Mouse (Mus musculus) hindbrain, embryonic 12.5 days (tissue): ENCODE data around the gene 4933434E20Rik. TPM values are rescaled to one million over a fixed set of nuclear protein-coding genes. Genes with fewer than 3 reads are reported as not detected.

Source experiments
- ATAC-seq: fragments of 200-750 bp; cut with Nextera tagmentation; 2 replicates; pipeline ENCODE4 v1.8.0; 2017; ENCODE audit warnings: moderate TSS enrichment; ENCODE audit not compliant: low FRiP score
- H3K27ac ChIP-seq: fragments of 300-500 bp; sonication (generic); 2 replicates; pipeline ENCODE4 v1.5.1; 2016; ENCODE audit warnings: mild to moderate bottlenecking
- H3K27me3 ChIP-seq: fragments of 300-500 bp; sonication (generic); 2 replicates; pipeline ENCODE4 v1.6.1; 2016; ENCODE audit warnings: mild to moderate bottlenecking
- H3K36me3 ChIP-seq: fragments of 300-500 bp; sonication (generic); 2 replicates; pipeline ENCODE4 v1.6.1; 2016; ENCODE audit warnings: mild to moderate bottlenecking
- H3K4me1 ChIP-seq: fragments of 300-500 bp; sonication (generic); 2 replicates; pipeline ENCODE4 v1.6.1; 2016
- H3K4me2 ChIP-seq: fragments of 300-500 bp; sonication (generic); replicated peaks from 2 replicates; pipeline ENCODE4 v1.6.1; 2016; ENCODE audit warnings: mild to moderate bottlenecking
- H3K4me3 ChIP-seq: fragments of 300-500 bp; sonication (generic); 2 replicates; pipeline ENCODE4 v1.5.1; 2016; ENCODE audit warnings: mild to moderate bottlenecking
- H3K9ac ChIP-seq: fragments of 300-500 bp; sonication (generic); 2 replicates; pipeline ENCODE4 v1.6.1; 2016; ENCODE audit warnings: mild to moderate bottlenecking, moderate library complexity
- H3K9me3 ChIP-seq: fragments of 300-500 bp; sonication (generic); replicated peaks from 2 replicates; pipeline ENCODE4 v1.6.1; 2016; ENCODE audit warnings: mild to moderate bottlenecking
- WGBS: fragments of 180-500 bp; shearing (Covaris S2); methylation state at CpG from one replicate; pipeline ENCODE4 v1.1.7; 2016; 5-methylcytosine and 5-hydroxymethylcytosine counted together
- polyA plus RNA-seq: library from polyadenylated mRNA; unstranded; fragments of >200 nt; fragmentation: Nextera tagmentation; extraction: Ambion mirVana; gene quantifications from 2 replicates; pipeline ENCODE4 v1.2.1, GENCODE M21; 2016

The 4933434E20Rik gene
- 187 and 198 TPM in 2 replicates for polyA plus RNA-seq

DNA sequence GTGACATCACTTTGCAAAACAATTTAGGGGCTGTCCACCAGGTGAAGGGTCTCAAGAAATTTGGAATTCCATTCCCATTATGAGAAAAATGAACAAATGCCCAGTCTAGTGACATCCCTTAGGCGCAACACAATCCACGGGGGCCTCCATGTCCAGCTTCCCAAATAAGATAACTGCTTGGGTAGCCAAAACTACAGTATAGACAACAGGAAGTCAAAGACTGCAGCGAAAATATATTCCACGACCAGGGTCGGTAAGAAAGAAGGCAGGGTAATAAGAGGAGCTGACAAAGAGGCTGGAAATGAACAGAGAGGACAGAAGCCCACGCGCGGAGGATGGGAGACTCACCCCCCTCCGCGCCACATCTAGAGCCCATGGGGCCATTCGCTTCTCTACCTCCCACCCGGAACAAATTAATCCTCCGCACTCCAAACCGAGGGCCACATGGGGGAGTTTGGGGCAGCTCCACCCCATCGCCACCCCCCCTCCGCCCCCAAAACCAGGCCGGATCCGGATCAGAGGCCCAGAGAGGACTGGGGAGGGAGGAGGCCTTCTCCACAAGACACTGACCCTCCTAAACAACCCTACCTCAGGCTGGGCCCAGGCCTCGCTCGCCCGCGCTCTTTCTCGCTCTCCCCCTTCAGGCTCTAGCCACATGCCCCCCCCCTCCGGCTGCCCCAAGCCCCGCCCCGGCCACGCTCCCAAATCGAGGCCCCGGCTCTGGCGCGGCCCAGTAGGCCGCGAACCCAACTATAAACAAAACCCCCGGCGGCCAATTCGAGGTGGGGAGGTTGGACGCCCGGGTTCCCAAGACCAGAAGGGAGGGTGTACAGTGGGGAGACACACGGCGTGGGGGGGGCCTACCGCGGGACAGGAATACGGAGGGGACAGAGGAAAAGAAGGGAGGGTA lies at the start of gene 4933434E20Rik:
4933434E20Rik (plus strand) TSS at position 196 of the 910 bp plus-strand sequence.
- peak within 1 kb of the TSS; percentile 95 for H3K27ac ChIP-seq
- peak within 1 kb of the TSS; percentile 98 for H3K9ac ChIP-seq
- no peaks in the 10 kb centered on the region for H3K9me3 ChIP-seq
- H3K36me3 ChIP-seq: peaks cover 28% of the 10 kb centered on the region
- under 1% methylated on average over 43 of the region's 43 CpGs for WGBS
- H3K4me3 ChIP-seq: peak within 1 kb of the TSS; percentile 89
- no peaks in the 10 kb centered on the region for H3K27me3 ChIP-seq
- peak within 1 kb of the TSS; percentile 71 for H3K4me2 ChIP-seq
- peaks cover 27% of the 10 kb centered on the region for H3K4me1 ChIP-seq
- peak; percentile 79 for ATAC-seq

DNA sequence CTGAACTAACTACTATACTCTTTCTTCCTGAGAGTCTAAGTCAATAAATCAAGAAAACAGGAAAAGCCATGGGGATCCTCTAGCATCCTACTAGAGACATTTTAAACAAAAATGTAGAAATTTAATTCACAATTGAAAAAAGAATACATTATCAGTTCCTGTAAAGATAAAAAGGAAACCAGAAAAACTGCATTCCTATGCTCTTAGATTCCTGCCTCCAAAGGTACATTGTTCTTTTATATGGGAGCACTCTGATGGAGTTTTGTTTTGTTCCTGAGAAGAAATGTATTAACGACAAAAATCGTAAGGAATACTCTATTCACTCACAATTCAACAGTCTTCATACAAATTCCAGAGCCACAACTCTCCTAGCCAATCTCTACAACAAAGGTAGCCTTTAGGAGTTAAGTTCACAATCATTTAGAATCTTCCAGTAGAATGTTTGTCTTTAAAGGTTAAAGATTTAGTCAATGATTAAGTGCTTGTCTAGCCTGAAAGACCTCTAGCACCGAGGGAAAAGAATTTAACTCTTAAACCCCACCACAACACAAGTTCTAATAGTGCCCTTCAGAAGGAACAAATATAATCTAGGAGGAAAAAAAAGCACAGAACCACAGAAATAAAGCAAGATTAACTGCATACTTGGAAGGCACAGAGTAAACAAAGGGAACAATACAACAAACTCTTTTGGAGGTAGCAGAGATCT lies 47.2 kb upstream of the 4933434E20Rik start:
- H3K36me3 ChIP-seq: peaks cover 72% of the 10 kb centered on the region
- ATAC-seq: no peak
- WGBS: 77% methylated on average over 3 of the region's 3 CpGs
- H3K27ac ChIP-seq: no peak overlapping the region
- H3K4me1 ChIP-seq: peaks cover 1% of the 10 kb centered on the region
- H3K27me3 ChIP-seq: no peaks in the 10 kb centered on the region
- H3K4me3 ChIP-seq: no peak overlapping the region
- H3K4me2 ChIP-seq: no peak overlapping the region
- no peak overlapping the region for H3K9ac ChIP-seq
- no peaks in the 10 kb centered on the region for H3K9me3 ChIP-seq

DNA sequence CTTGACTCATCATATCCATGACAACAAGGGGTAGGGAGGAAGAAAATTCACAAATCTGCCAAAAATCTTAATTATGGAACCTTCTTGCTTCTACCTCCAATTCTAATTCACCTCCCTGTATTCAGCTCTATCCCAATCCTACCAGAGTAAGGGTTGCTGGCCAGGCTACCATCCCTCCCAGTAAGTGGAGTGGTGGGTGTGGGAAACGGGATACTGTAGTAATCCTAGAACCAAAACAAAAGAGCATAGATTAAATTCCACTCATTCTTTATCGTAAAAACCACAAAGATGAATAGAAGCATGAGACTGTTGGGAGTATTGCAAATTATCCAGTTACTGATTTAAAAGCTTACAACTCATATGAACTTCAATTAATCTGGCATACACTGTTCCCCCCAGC lies 41.1 kb upstream of the 4933434E20Rik start:
- no peak overlapping the region for H3K9ac ChIP-seq
- H3K36me3 ChIP-seq: peaks cover 96% of the 10 kb centered on the region
- H3K27me3 ChIP-seq: no peaks in the 10 kb centered on the region
- H3K27ac ChIP-seq: no peak overlapping the region
- H3K4me2 ChIP-seq: no peak overlapping the region
- 91% methylated on average over 2 of the region's 2 CpGs for WGBS
- no peak overlapping the region for H3K4me3 ChIP-seq
- H3K4me1 ChIP-seq: no peaks in the 10 kb centered on the region
- no peaks in the 10 kb centered on the region for H3K9me3 ChIP-seq
- ATAC-seq: no peak

DNA sequence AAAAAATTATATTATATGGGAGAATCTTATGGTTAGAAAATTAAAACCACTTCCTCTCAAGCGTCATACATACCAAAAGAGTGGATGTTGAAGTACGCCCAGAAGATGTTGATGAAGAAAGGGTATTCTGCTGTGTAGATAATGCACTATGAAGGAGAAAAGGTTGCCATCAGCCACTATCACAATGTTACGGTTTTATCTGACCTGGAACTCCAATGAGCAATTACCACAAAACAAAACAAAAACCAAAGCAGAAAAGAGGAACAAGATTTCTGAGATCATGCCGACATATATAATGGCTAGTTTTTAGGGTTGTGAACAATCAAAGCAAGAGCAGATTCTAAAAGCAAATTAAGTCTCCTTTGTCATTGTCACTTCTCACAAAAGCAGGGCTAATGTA lies 34.8 kb upstream of the 4933434E20Rik start:
- no peak for ATAC-seq
- peaks cover 94% of the 10 kb centered on the region for H3K36me3 ChIP-seq
- no peaks in the 10 kb centered on the region for H3K9me3 ChIP-seq
- H3K27me3 ChIP-seq: no peaks in the 10 kb centered on the region
- H3K4me1 ChIP-seq: no peaks in the 10 kb centered on the region
- H3K9ac ChIP-seq: no peak overlapping the region
- no peak overlapping the region for H3K4me2 ChIP-seq
- WGBS: 92% methylated on average over 4 of the region's 4 CpGs
- no peak overlapping the region for H3K4me3 ChIP-seq
- H3K27ac ChIP-seq: no peak overlapping the region

DNA sequence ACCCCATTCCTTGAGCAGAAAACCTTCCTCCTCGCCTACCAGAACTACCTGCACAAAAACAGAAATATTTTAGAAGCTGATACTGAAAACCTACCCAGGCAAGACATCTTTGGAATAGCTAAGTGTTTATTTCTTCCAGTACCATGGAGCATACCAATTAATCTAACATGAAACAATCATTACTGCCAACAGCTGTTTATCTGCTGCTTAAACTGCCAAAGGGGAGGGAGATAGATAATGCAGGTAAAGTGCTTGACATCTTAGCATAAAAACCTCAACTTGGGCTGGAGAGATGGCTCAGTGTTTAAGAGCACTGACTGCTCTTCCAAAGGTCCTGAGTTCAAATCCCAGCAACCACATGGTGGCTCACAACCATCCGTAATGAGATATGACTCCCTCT lies 16.8 kb upstream of the 4933434E20Rik start:
- no peak for ATAC-seq
- Histone ChIP-seq H3K27ac (no peak overlapping the region), H3K27me3 (no peaks in the 10 kb centered on the region), H3K36me3 (peaks cover 78% of the 10 kb centered on the region), H3K9ac (no peak overlapping the region), H3K4me3 (no peak overlapping the region), H3K9me3 (no peaks in the 10 kb centered on the region), H3K4me2 (no peak overlapping the region), H3K4me1 (no peaks in the 10 kb centered on the region)
- WGBS: 95% methylated on average over 2 of the region's 2 CpGs

DNA sequence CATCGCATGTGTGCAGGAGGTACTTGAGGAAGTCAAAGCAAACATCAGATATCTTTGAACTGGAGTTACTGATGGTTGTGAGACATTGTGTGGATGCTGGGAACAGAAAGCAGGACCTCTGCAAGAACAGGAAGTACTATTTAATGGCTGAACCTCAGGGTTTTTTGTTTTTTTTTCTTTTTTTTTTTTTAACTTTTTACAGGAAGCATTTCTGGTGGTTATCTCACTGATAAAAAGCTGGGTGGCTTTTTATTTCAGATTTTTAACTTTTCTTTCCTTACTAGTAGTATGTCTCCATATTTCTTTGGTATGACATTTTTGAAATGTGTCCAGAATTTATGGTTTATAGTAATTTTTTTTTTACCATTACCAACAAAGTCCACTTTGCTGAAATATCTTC lies 15.2 kb upstream of the 4933434E20Rik start:
- no peak for ATAC-seq
- no peak overlapping the region for H3K4me2 ChIP-seq
- H3K4me1 ChIP-seq: no peaks in the 10 kb centered on the region
- 94% methylated on average over 1 of the region's 1 CpGs for WGBS
- no peaks in the 10 kb centered on the region for H3K27me3 ChIP-seq
- H3K9me3 ChIP-seq: no peaks in the 10 kb centered on the region
- H3K9ac ChIP-seq: no peak overlapping the region
- no peak overlapping the region for H3K4me3 ChIP-seq
- H3K27ac ChIP-seq: no peak overlapping the region
- H3K36me3 ChIP-seq: peaks cover 70% of the 10 kb centered on the region

DNA sequence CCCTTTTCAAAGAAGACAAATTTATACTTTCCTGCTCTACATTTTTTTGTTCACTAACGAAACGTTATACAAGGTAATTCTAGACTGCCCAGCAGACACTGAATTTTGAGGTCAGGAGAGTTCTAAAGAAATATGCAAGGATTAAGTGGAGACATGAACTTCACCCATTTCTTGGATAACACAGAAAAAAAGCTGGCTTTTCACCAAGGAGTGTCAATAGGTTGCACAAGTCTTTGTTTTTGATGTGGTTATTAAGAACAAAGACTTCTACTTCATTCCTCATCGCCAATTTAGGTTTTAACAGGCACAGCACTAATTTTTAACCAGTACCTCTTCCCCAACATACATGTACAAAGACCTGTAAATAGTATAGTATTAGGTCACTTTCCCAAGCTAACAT lies 1.7 kb upstream of the 4933434E20Rik start:
- H3K36me3 ChIP-seq: peaks cover 27% of the 10 kb centered on the region
- no peak for ATAC-seq
- H3K27ac ChIP-seq: no peak overlapping the region
- no peaks in the 10 kb centered on the region for H3K9me3 ChIP-seq
- H3K4me3 ChIP-seq: no peak overlapping the region
- H3K9ac ChIP-seq: no peak overlapping the region
- WGBS: 75% methylated on average over 3 of the region's 3 CpGs
- peaks cover 22% of the 10 kb centered on the region for H3K4me1 ChIP-seq
- H3K27me3 ChIP-seq: no peaks in the 10 kb centered on the region
- H3K4me2 ChIP-seq: no peak overlapping the region

DNA sequence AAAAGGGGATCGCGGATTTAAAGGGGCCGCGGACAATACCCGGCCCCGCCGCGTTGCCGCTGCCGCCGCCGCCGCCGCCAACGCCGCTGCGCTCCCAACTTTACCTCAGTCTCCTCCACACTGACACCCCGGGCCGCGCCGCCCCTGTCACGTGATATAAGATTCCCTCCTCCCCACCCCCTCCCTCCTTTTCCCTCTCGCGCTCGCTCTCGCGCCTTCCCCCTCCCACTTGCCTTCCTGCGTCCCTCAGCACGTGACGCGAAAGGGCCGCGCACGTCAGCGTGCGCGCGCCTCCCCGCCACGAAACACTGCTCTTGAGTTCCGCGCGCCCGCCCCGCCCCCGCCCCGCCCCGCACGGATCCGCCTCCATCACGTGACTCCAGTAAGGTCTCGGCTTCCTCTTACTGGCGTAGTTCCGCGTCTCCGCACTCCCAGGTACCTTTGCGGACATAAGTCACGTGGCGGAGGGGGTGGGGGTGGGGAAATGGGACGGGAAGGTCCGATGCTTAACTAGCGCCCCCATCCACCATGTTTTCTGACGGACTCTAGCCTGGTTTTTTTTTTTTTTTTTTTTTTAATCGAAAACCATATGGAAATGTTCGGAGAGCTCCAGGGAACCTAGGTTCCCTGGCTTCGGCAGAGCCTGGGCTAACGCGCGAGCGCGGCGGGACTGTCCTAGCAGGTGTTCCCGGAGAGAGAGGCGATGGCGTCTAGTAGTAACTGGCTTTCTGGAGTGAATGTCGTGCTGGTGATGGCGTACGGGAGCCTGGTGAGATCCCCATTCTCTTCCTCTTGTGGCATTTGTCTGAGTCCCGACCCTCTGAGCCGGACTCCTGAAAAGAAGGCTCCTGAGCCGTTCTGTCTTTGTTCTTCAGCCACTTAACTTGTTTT lies 1.2 kb downstream of the 4933434E20Rik start, which contains the start of gene Ubap2l:
Ubap2l (minus strand) TSS at position 278 of the 891 bp plus-strand sequence.
- H3K9ac ChIP-seq: peak within 1 kb of the TSS; percentile 98
- peak within 1 kb of the TSS; percentile 95 for H3K27ac ChIP-seq
- 2% methylated on average over 58 of the region's 81 CpGs for WGBS
- peak within 1 kb of the TSS; percentile 71 for H3K4me2 ChIP-seq
- ATAC-seq: peak; percentile 96
- peaks cover 27% of the 10 kb centered on the region for H3K4me1 ChIP-seq
- H3K9me3 ChIP-seq: no peaks in the 10 kb centered on the region
- peaks cover 29% of the 10 kb centered on the region for H3K36me3 ChIP-seq
- no peaks in the 10 kb centered on the region for H3K27me3 ChIP-seq
- H3K4me3 ChIP-seq: peak within 1 kb of the TSS; percentile 89

DNA sequence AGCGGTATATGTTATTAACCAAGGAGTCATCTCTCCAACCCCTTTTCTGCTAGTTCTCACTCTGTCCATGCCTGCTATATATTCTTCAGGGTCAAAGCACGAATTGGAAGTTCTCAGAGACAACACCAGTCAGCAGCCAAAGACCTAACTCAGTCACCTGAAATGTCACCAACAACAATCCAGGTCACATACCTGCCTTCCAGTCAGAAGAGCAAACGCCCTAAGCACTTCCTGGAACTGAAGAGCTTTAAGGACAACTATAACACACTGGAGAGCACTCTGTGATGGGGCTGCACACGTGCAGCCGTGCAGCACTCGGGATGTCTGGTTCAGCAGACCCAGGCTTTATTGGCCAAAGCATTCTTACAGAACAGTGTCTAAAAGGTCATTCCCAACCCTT lies 10.1 kb downstream of the 4933434E20Rik start:
- Histone ChIP-seq H3K27me3 (no peaks in the 10 kb centered on the region), H3K36me3 (peaks cover 62% of the 10 kb centered on the region), H3K27ac (no peak overlapping the region), H3K9ac (no peak overlapping the region), H3K4me2 (no peak overlapping the region), H3K4me1 (no peaks in the 10 kb centered on the region), H3K9me3 (no peaks in the 10 kb centered on the region), H3K4me3 (no peak overlapping the region)
- WGBS: 97% methylated on average over 6 of the region's 6 CpGs
- ATAC-seq: no peak

DNA sequence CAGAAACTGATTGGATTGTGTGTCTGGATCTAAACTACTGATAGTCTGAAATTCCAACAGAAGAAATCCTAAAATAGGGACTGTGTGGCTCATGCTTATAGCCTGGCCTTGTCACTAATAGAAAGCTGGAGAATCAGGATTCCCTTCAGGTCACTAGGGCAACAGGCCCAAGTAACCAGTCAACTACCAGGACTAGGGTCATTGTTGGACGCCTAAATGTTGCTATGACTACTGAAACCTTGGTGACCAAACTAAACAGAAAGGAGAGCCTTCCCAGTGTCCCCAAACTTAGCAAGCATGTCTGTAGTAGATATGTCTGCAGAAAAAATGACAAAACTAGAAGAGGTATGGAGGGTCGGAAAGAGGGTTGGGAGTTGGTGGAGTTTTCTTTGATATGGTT lies 11.1 kb downstream of the 4933434E20Rik start:
- no peak overlapping the region for H3K4me3 ChIP-seq
- WGBS: 60% methylated on average over 2 of the region's 2 CpGs
- no peaks in the 10 kb centered on the region for H3K4me1 ChIP-seq
- no peak overlapping the region for H3K9ac ChIP-seq
- no peaks in the 10 kb centered on the region for H3K27me3 ChIP-seq
- no peak for ATAC-seq
- peaks cover 52% of the 10 kb centered on the region for H3K36me3 ChIP-seq
- no peaks in the 10 kb centered on the region for H3K9me3 ChIP-seq
- H3K4me2 ChIP-seq: no peak overlapping the region
- H3K27ac ChIP-seq: no peak overlapping the region

DNA sequence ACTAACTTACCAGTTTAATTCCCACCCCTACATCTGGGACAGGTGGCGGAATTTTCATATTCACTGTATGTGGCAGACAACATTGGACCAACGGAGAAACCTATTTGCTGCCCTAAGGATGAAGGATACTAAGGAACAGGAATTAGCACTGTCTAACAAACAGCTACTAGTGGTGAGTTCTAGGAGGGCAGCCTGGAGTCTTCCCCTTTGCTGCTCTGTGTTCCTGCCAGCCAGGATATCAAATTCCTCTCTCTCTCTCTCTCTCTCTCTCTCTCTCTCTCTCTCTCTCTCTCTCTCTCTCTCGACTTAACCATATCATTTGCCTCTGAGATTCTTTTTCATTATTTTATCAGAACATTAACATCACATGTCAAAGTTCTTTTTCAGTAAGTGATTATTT lies 12.9 kb downstream of the 4933434E20Rik start:
- no peaks in the 10 kb centered on the region for H3K4me1 ChIP-seq
- no peak overlapping the region for H3K4me3 ChIP-seq
- WGBS: 82% methylated on average over 3 of the region's 3 CpGs
- peaks cover 46% of the 10 kb centered on the region for H3K36me3 ChIP-seq
- no peaks in the 10 kb centered on the region for H3K9me3 ChIP-seq
- no peak for ATAC-seq
- H3K27ac ChIP-seq: no peak overlapping the region
- H3K27me3 ChIP-seq: no peaks in the 10 kb centered on the region
- H3K4me2 ChIP-seq: no peak overlapping the region
- H3K9ac ChIP-seq: no peak overlapping the region

DNA sequence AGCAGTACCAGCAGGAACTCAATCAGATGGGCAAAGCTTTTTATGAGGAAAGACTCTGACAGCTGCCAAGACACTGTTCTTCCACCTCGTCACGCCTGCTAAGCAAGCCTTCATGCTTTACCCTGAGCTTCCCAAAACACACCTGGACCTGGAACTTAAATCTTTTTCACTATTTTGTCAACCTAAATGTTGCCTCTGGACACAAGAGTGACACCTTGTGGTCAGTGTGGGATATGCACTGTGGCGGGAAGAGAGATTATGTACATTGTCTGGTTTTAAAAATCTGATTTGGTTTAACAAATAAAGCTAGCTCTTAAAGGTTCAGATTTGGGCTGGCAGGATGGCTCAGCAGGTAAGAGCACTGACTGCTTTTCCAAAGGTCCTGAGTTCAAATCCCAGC lies 14.1 kb downstream of the 4933434E20Rik start:
- Histone ChIP-seq H3K27ac (no peak overlapping the region), H3K4me2 (no peak overlapping the region), H3K27me3 (no peaks in the 10 kb centered on the region), H3K9me3 (no peaks in the 10 kb centered on the region), H3K4me1 (no peaks in the 10 kb centered on the region), H3K36me3 (peaks cover 41% of the 10 kb centered on the region), H3K4me3 (no peak overlapping the region), H3K9ac (no peak overlapping the region)
- whole genome bisulfite sequencing: 63% methylated on average over 3 of the region's 3 CpGs
- ATAC-seq: no peak
